Mouse (Mus musculus) frontal cortex, postnatal 36 days (tissue): Measurements from ENCODE around the gene Ube2g2.

Experiments
- DNase-seq, 2 experiments: peaks; one replicate each; pipeline ENCODE4 v3.0.0; 2022; ENCODE audit warnings: low spot score in 2 of 2

Ube2g2 gene

GRCm38 (mm10) chr10:77606855-77607254, 15.2 kb upstream of the Ube2g2 start:
- no peak for DNase-seq

DNA sequence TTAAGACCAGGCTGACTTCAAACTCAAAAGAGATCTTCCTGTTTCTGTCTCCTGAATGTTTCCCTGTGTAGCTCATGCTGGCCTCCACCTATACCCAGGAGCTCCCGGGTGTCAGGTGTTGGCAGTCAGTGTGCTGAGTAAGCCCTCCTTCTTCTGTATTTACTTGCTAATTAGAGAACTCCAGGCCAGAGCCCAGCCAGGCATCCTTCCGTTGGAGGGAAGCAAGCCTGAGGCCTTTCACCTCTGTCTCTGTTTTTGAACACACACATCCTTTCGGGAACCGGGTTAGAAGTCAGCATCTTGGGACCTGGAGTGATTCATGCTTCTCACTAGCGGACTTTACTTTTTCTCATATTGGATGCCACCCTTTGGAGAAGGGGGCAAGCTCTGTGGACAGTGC, 14.6 kb upstream of the Ube2g2 start:
- no peak for DNase-seq

DNA sequence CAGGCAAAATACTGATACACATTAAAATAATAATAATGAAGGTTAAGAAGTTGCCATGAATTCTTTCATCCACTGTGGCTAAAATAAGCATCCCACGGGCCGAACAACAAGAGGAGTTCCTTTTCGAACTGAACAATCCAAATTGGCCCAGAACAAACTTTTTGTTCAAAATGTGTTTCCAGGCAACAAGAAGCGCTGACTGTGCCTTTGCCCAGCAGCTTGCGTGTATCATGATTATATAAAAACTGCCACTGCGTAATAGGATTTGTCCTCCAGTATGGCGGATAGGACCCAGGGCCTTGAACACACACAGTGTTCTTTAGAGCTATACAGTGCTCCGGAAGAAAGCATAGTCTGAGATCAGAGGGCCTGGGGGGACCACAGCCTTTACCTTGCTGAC, 13.5 kb upstream of the Ube2g2 start:
- no peak for DNase-seq

DNA sequence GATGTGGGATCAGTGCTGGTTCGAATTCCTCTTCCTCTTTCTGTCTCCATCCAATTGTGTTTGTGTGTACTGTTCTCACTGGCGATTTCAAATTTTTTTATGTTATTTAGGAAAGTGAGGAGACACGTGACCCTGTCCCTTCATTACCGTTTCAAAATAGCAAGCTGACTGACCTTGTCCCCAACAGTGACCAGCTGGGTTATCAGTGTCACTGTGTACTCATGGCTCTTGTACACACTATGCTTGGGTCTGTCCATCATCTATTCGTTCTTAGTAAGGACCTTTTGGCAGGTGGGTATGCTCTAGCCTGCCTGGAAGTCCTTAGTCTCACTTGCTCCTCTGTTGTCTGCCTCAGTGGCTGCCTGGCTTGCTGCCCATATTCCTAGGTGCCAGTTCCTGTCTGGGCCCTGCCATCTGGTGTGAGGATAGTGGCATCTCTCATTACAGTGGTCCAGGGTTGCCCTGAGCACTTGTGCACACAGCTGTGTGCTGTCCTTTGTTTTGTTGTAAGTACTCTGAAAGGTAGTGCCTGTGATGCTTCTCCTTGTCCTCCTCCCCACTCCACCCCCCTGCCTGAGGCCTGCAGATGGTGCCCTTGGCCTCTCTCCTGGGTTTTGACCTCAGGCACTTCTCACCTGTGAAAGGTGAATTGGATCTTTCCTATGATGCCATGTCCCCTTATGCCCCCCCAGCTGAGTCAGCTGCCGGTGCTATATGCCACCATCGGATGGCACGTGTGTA, 11.7 kb upstream of the Ube2g2 start:
- DNase-seq: no peak

- no peak for DNase-seq
These were observed 8.7 kb upstream of the Ube2g2 start for GRCm38 (mm10) chr10:77613409-77613808.

DNA sequence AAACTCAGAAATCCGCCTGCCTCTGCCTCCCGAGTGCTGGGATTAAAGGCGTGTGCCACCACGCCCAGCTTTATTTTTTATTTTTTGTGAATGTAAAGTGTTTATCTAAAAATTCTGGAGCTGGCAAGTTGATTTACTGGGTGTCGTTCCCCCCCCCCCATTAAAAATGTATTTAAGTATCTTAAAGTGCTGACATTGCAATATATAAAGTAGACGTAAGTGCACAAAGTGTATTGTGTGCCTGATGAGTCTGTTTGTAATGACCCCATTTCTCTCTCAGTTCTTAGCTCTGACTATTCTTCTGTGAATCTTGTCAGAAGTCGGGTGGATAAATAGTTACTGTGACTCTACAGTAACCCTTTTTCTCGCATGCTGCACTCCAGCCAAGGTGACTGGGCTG, 6.4 kb upstream of the Ube2g2 start:
- DNase-seq: no peak

DNA sequence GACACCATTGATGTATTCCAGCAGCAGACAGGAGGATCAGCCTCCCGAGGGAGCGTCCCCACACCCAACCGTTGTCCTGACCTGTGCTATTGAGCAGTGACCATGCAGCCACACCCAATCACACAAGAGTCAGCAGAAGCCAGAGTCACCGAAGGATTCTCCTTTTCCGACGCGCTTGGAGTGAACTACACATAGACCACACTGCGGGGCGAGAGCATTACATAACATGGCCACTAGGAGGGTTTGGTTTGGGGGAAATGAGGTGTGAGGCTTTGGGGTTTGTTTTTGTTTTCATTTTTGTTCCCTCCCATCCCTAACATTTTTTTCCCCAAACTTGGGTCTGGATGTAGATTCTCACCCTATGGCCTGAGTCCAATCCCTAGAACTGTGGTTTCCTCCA, 5.9 kb upstream of the Ube2g2 start:
- no peak for DNase-seq

DNA sequence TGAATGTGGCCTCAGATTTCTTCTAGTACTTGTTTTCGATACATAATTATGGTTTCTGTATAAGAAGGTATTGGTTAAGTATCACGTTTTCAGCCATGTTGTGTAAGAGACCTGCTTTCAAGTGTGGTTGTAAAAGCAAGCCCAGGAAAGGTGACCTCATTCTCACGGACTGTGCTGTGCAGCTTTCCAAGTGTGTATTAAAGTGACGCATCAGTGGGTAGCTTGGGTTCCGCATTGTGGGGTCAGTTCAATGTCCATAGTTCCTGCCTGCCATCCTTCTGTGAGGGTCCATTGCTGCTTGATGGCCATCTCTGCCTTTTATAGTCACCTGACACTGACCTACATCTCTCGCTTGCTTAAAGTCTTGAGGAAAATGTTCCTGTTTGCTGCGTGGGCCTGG, 5.1 kb upstream of the Ube2g2 start:
- no peak for DNase-seq

DNA sequence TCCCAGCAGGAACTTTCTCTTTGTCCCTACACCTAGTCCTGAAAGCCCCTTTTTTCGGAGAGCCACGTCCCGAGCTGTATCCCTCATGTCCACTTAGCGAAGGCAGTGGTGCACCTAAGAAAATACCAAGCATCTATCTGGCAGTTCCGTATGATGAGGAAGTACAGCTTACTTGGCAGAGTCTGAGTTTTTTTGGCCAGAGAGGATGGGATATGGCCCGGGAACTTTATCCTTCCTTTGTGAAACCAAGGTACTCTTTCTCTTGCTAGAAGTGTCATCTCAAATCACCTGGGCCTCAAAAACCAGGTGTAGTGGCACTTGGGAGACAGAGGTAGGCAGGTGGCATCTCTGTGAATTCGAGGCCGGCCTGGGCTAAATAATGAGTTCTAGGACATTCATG, 529 bp upstream of the Ube2g2 start:
- no peak for DNase-seq

DNA sequence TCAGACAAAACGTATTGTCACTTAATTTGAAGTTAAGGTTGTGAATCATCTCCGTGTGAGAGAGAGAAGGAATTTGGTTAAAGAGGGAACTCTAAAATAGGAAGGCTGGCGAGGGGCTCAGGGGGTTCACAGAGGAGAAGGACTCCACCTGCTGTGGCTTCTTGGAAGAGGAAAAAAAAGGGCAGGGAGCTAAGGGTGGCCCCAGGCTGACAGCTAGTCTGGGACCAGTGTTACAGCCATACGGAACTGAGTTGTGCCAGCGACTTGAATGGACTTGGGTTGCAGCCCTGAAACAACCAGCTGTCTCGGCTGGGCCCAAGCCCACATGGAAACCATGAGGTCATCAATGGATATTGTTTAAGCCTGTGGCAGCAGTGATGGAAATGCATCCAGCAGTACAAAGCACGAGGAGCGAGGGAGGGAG, 1.0 kb downstream of the Ube2g2 start:
- DNase-seq: no peak

DNA sequence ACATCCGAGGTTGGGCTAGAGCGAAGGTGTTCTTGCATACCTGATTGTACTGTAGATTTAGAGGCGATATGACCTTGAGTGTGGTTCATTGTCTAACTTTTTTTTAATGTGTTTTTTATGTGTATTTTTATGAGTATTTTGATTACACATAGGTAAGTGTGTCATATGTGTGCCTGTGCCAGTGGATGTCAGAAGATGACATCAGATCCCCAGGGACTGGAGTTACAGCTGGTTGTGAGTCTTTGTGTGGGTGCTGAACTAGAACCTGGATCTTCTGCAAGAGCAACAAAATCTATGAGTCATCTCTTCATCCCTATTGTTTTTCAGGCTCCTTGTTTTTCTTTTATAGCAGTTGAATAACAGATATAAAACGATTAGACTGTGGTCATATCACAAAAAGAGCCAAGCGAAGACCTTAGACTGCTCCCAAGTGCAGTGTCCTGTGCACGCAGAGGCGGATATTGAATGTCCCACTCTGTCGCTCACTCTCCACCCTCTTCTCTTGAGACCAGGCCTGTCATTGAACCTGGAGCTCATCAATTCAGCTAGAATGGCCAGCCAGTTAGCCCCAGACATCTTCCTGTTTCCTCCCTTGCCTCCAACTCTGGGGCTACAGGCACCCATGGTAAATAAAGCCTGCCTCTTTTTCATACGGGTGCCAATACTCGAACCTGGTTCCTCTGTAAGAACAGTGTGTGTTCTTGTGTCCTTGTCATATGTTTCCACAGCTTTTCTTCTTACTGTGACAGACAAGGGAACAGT, 1.7 kb downstream of the Ube2g2 start:
- DNase-seq: no peak

DNA sequence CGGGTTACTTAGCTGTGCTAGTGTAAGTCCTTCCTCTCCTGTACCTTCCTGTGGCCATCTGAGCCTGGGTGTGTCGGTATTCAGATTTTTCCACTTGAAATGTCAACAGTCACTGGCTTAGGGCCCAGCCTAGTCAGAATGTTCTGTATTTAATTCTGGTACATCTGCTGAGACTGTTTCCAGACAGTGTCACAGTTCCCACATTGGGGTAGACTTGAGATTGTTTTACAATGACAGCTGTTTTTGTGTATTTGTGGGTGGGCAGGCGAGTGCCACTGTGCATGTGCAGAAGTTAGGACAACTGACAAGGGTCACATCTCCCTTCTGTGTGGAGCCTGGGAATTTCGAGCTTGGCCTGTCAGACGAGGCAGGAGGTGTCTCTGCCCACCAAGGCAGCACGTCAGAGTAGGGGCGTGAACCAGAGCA, 2.5 kb downstream of the Ube2g2 start:
- DNase-seq: peak; percentile 48 to 67

GRCm38 (mm10) chr10:77626036-77626435, 4.0 kb downstream of the Ube2g2 start:
- no peak for DNase-seq

DNA sequence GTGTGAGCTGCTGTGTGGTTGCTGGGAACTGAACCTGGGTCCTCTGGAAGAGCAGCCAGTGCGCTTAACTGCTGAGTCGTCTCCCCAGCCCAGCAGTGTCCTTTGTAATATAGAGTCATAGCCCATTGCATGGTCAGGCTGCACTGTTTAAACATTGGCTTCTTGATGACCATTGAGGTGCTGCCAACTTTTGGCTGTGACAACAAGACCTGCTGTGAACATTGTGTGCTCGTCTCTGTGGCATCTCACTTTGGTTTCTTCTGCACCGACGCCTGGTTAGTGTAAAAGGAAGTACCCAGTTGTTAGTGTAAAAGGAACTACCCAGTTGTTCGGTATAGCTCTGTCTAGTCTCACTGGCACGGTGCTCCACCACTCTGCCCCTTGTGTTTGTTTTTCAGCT, 4.5 kb downstream of the Ube2g2 start:
- no peak for DNase-seq

DNA sequence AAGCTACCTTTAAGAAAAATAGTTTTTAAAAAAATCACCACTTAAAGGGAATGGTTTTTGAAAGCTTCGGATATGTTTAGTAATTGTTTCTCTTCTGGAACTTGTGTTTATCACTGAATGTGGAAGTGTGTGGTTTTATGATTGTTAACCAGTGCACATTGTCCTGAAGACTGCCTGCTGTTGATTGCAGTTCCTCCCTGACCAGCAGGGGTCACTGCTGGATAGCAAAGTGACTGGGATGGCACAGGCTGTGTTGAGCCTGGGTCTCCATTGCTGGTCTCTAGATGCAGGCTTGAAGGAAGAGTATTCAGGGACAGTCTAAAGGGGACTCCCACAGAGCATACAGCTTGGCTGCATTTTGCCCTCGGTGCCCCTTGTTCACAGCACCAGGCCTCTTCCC, 5.4 kb downstream of the Ube2g2 start:
- DNase-seq: peak; percentile 81 to 82

GRCm38 (mm10) chr10:77629163-77629562, 7.1 kb downstream of the Ube2g2 start:
- no peak for DNase-seq

GRCm38 (mm10) chr10:77629970-77630369, 7.9 kb downstream of the Ube2g2 start:
- no peak for DNase-seq

DNA sequence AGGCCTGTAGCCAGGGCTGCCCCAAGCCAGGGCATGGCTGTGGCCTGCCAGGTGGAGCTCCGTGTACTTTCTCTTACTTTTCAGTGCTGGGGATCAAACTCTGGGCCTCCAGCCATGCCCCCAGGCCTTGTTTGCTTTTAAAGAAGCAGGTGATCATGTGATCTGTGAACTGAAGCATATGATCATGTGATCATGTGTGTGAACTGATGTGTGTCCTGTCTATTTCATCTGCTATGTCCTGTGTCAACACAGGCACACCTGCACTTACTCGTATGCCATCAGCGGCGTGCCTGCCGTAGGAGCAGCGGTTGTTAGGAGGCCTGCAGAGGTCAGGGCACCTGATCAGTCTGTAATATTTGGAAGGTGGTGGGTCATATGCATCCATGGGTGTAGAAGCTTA, 11.9 kb downstream of the Ube2g2 start:
- DNase-seq: no peak

DNA sequence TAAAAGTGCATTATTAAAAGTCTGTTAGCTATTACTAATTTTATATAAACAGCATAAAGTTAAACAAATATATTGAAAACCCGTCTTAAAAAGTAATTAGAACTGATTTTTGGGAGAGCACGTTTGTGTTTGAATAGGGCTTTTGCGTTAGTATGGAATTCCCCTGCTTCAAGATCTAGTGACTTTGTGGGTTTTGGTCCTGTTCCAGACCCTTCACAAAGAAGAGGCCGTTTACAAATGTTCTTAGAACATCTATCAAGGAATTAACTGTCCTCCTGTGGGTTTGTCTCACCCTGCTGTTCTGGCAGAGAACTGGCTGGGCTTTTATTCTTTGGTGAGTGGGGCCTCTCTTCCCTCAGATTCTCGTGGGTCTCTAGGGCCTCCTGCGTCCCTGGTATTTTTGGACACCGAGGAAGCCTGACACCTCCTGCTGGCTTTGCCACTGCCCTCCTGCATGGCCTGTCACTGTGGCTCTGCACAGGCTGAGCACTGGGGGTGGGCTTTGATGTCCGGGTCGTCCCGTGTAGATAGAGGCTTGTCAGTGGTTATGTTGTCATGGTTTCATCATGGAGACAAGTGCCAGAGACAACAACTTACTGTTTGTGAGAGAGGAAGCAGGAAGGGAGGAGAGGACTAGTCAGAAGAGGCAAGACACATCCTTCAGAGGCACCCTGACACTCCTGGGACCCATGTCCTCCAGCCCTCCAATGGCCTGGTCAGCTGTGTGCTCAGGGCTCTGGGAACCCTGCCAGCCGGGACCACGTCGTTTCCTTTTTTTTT, 12.6 kb downstream of the Ube2g2 start:
- no peak for DNase-seq

DNA sequence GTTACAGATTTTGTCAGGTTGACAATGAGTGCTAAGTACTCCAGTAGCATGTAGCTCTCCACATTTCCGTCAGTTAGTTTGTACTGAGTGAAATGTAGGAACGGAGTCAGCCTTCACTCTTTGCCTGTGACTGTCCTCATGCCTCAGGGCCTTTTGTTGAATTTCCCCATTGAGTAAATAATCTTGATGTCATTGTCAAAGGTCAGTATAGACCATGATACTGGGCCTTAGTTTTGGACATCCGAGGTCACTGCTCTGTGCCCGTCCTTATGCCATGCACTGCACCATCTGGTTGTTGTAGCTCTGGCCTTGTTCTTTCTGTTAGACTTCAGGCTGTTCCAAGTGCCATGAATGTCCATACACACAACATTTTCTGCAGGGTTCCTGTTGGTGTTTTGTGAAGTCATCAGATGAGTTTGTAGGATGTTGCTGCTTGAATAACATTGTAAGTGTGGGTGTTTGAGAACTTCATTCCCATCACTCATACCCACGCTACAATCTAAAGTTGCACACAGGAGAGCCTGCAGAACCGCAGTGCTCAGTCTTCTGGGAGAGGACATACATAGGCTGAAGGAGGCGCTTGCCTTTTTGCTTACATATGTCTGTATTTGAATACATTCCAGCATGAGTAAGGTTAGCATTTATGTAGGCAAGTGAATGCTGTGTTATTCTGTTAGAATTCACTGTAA, 14.3 kb downstream of the Ube2g2 start:
- DNase-seq: peak in 1 of 2 experiments; percentile 47

DNA sequence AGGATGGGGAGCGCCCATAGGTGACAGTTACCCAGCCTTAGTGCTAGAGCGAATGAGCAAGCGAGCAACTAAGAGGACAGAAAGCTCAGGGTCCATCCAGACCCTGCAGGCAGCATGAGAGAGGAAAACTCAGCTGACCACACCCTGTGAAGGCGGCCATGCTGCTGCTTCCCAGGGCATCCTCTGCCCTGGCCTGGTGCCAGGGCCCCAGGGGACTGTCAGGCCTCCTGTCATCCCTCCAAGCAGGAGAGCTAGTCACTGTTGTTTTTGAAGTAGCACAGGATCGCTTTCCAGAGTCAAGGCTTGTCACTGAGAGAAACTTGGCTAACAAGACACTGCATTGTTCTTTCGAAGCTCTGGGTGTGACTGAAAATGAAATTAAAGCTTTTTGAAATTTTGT, 16.9 kb downstream of the Ube2g2 start:
- DNase-seq: no peak

GRCm38 (mm10) chr10:77643160-77643559, 21.1 kb downstream of the Ube2g2 start:
- no peak for DNase-seq
